Mouse (Mus musculus) neural tube, embryonic 15.5 days (tissue): ENCODE data around the gene Sycp2l. TPM values are rescaled to one million over a fixed set of nuclear protein-coding genes. Genes with fewer than 3 reads are reported as not detected.
"Not testable (repeated sequence)": the region's sequence is repeated elsewhere in the genome, so short reads cannot be mapped to it uniquely, and the experiment has no call there.

Source experiments
- ATAC-seq: fragments of 200-750 bp; cut with Nextera tagmentation; 2 replicates; pipeline ENCODE4 v1.8.0; 2017; ENCODE audit warnings: mild to moderate bottlenecking, moderate TSS enrichment, moderate library complexity; ENCODE audit not compliant: low FRiP score
- H3K27ac ChIP-seq: fragments of 300-500 bp; sonication (generic); replicated peaks from 2 replicates; pipeline ENCODE4 v1.5.1; 2015; ENCODE audit warnings: mild to moderate bottlenecking, inconsistent platforms
- H3K27me3 ChIP-seq: fragments of 300-500 bp; sonication (generic); replicated peaks from 2 replicates; pipeline ENCODE4 v1.6.1; 2015; ENCODE audit warnings: inconsistent platforms
- H3K36me3 ChIP-seq: fragments of 300-500 bp; sonication (generic); 2 replicates; pipeline ENCODE4 v1.6.1; 2015; ENCODE audit warnings: inconsistent platforms
- H3K4me1 ChIP-seq: fragments of 300-500 bp; sonication (generic); 2 replicates; pipeline ENCODE4 v1.6.1; 2015; ENCODE audit warnings: inconsistent platforms
- H3K4me2 ChIP-seq: fragments of 300-500 bp; sonication (generic); 2 replicates; pipeline ENCODE4 v1.6.1; 2015; ENCODE audit warnings: inconsistent platforms, mild to moderate bottlenecking, moderate library complexity
- H3K4me3 ChIP-seq: fragments of 300-500 bp; sonication (generic); replicated peaks from 2 replicates; pipeline ENCODE4 v1.5.1; 2015; ENCODE audit warnings: mild to moderate bottlenecking, inconsistent platforms
- H3K9ac ChIP-seq: fragments of 300-500 bp; sonication (generic); replicated peaks from 2 replicates; pipeline ENCODE4 v1.6.1; 2015; ENCODE audit warnings: mild to moderate bottlenecking, inconsistent platforms
- H3K9me3 ChIP-seq: fragments of 300-500 bp; sonication (generic); replicated peaks from 2 replicates; pipeline ENCODE4 v1.6.1; 2016; ENCODE audit warnings: inconsistent platforms
- WGBS: fragments of 180-500 bp; shearing (Covaris S2); methylation state at CpG from one replicate; pipeline ENCODE4 v1.1.7; 2015; ENCODE audit warnings: mixed read lengths; 5-methylcytosine and 5-hydroxymethylcytosine counted together
- polyA plus RNA-seq: library from polyadenylated mRNA; unstranded; fragments of >200 nt; fragmentation: Nextera tagmentation; extraction: Ambion mirVana; gene quantifications from 2 replicates; pipeline ENCODE4 v1.2.1, GENCODE M21; 2015

Gene Sycp2l
- polyA plus RNA-seq, 1 experiment from 2014 or later = not detected

- H3K9me3 ChIP-seq = no peaks in the 10 kb centered on the region
- no peak for ATAC-seq
- H3K4me2 ChIP-seq = no peak overlapping the region
- no peaks in the 10 kb centered on the region for H3K36me3 ChIP-seq
- H3K4me1 ChIP-seq = no peaks in the 10 kb centered on the region
- no peak overlapping the region for H3K27ac ChIP-seq
- H3K9ac ChIP-seq = no peak overlapping the region
- WGBS = 91% methylated on average over 8 of the region's 8 CpGs
- H3K4me3 ChIP-seq = no peak overlapping the region
- H3K27me3 ChIP-seq = no peaks in the 10 kb centered on the region
These were observed 15.0 kb downstream of the Sycp2l start for GRCm38 (mm10) chr13:41129061-41129460.

GRCm38 (mm10) chr13:41134901-41135300 is 20.8 kb downstream of the Sycp2l start:
- 9% methylated on average over 6 of the region's 6 CpGs for WGBS
- Histone ChIP-seq H3K9ac (no peak overlapping the region), H3K9me3 (no peaks in the 10 kb centered on the region), H3K4me1 (no peaks in the 10 kb centered on the region), H3K27me3 (no peaks in the 10 kb centered on the region), H3K27ac (no peak overlapping the region), H3K4me3 (no peak overlapping the region), H3K4me2 (no peak overlapping the region), H3K36me3 (no peaks in the 10 kb centered on the region)
- no peak for ATAC-seq

- no peaks in the 10 kb centered on the region for H3K36me3 ChIP-seq
These were observed 31.4 kb downstream of the Sycp2l start for GRCm38 (mm10) chr13:41145433-41145970.

GRCm38 (mm10) chr13:41146271-41146670 is 32.2 kb downstream of the Sycp2l start:
- Histone ChIP-seq H3K27ac (no peak overlapping the region), H3K4me3 (no peak overlapping the region), H3K4me1 (no peaks in the 10 kb centered on the region), H3K9ac (no peak overlapping the region), H3K9me3 (no peaks in the 10 kb centered on the region), H3K4me2 (no peak overlapping the region), H3K36me3 (no peaks in the 10 kb centered on the region), H3K27me3 (no peaks in the 10 kb centered on the region)
- ATAC-seq = no peak
- 82% methylated on average over 10 of the region's 10 CpGs for WGBS

More at GRCm38 (mm10) chr13:41145433-41145970, 31.4 kb downstream of the Sycp2l start:
- no peaks in the 10 kb centered on the region for H3K4me1 ChIP-seq
- no peaks in the 10 kb centered on the region for H3K27me3 ChIP-seq
- no peak overlapping the region for H3K4me3 ChIP-seq
- H3K4me2 ChIP-seq = no peak overlapping the region
- 71% methylated on average over 6 of the region's 6 CpGs for WGBS
- no peak overlapping the region for H3K9ac ChIP-seq
- no peak overlapping the region for H3K27ac ChIP-seq
- no peaks in the 10 kb centered on the region for H3K9me3 ChIP-seq
- ATAC-seq = no peak

- Histone ChIP-seq H3K9me3 (no peaks in the 10 kb centered on the region), H3K27me3 (no peaks in the 10 kb centered on the region), H3K36me3 (no peaks in the 10 kb centered on the region), H3K27ac (no peak overlapping the region), H3K4me2 (no peak overlapping the region), H3K4me1 (no peaks in the 10 kb centered on the region), H3K4me3 (no peak overlapping the region), H3K9ac (no peak overlapping the region)
- no peak for ATAC-seq
- WGBS = 87% methylated on average over 11 of the region's 11 CpGs
These were observed 39.0 kb downstream of the Sycp2l start for GRCm38 (mm10) chr13:41153146-41153545.

- Histone ChIP-seq H3K27me3 (no peaks in the 10 kb centered on the region), H3K27ac (no peak overlapping the region), H3K4me3 (no peak overlapping the region), H3K36me3 (no peaks in the 10 kb centered on the region), H3K9ac (no peak overlapping the region), H3K4me2 (no peak overlapping the region), H3K9me3 (no peaks in the 10 kb centered on the region), H3K4me1 (no peaks in the 10 kb centered on the region)
- WGBS = 69% methylated on average over 5 of the region's 5 CpGs
- ATAC-seq = no peak
These were observed 44.3 kb downstream of the Sycp2l start for GRCm38 (mm10) chr13:41158426-41158825.

GRCm38 (mm10) chr13:41187886-41188285 is 73.8 kb downstream of the Sycp2l start:
- no peak for ATAC-seq
- no peaks in the 10 kb centered on the region for H3K4me1 ChIP-seq
- 58% methylated on average over 6 of the region's 6 CpGs for WGBS
- H3K9me3 ChIP-seq = no peaks in the 10 kb centered on the region
- no peak overlapping the region for H3K27ac ChIP-seq
- no peak overlapping the region for H3K9ac ChIP-seq
- H3K4me2 ChIP-seq = no peak overlapping the region
- peaks cover 55% of the 10 kb centered on the region for H3K36me3 ChIP-seq
- H3K27me3 ChIP-seq = no peaks in the 10 kb centered on the region
- no peak overlapping the region for H3K4me3 ChIP-seq

- 72% methylated on average over 3 of the region's 3 CpGs for WGBS
- Histone ChIP-seq H3K4me2 (no peak overlapping the region), H3K4me1 (no peaks in the 10 kb centered on the region), H3K9ac (no peak overlapping the region), H3K9me3 (no peaks in the 10 kb centered on the region), H3K36me3 (peaks cover 21% of the 10 kb centered on the region), H3K4me3 (no peak overlapping the region), H3K27ac (no peak overlapping the region), H3K27me3 (no peaks in the 10 kb centered on the region)
- ATAC-seq = no peak
These were observed 81.7 kb downstream of the Sycp2l start for GRCm38 (mm10) chr13:41195640-41196333.

- H3K9ac ChIP-seq = no peak overlapping the region
- no peak overlapping the region for H3K4me2 ChIP-seq
- no peak overlapping the region for H3K4me3 ChIP-seq
- H3K9me3 ChIP-seq = no peaks in the 10 kb centered on the region
- no peaks in the 10 kb centered on the region for H3K27me3 ChIP-seq
- 63% methylated on average over 2 of the region's 2 CpGs for WGBS
- no peak overlapping the region for H3K27ac ChIP-seq
- peaks cover 30% of the 10 kb centered on the region for H3K4me1 ChIP-seq
- no peak for ATAC-seq
- no peaks in the 10 kb centered on the region for H3K36me3 ChIP-seq
These were observed 86.8 kb downstream of the Sycp2l start for GRCm38 (mm10) chr13:41200861-41201260.

- H3K4me3 ChIP-seq = no peak overlapping the region
- H3K4me2 ChIP-seq = no peak overlapping the region
- peaks cover 30% of the 10 kb centered on the region for H3K4me1 ChIP-seq
- no peaks in the 10 kb centered on the region for H3K27me3 ChIP-seq
- H3K9me3 ChIP-seq = no peaks in the 10 kb centered on the region
- H3K27ac ChIP-seq = no peak overlapping the region
- no peak for ATAC-seq
- no peak overlapping the region for H3K9ac ChIP-seq
- 32% methylated on average over 7 of the region's 7 CpGs for WGBS
- no peaks in the 10 kb centered on the region for H3K36me3 ChIP-seq
These were observed 89.2 kb downstream of the Sycp2l start for GRCm38 (mm10) chr13:41203289-41203688.

GRCm38 (mm10) chr13:41203691-41204090 is 89.6 kb downstream of the Sycp2l start:
- ATAC-seq = 0 out of 2 replicates have a peak, but pooled peaks have one; percentile 26
- H3K4me2 ChIP-seq = no peak overlapping the region

GRCm38 (mm10) chr13:41205568-41205967 is 91.5 kb downstream of the Sycp2l start:
- not testable (repeated sequence) for H3K9me3 ChIP-seq, H3K27ac ChIP-seq, H3K4me2 ChIP-seq, H3K9ac ChIP-seq, H3K4me3 ChIP-seq, ATAC-seq, H3K27me3 ChIP-seq, H3K36me3 ChIP-seq
- H3K4me1 ChIP-seq = peaks cover 30% of the 10 kb centered on the region

More at GRCm38 (mm10) chr13:41203691-41204090, 89.6 kb downstream of the Sycp2l start:
- Histone ChIP-seq H3K27ac (no peak overlapping the region), H3K4me3 (no peak overlapping the region), H3K9me3 (no peaks in the 10 kb centered on the region), H3K36me3 (no peaks in the 10 kb centered on the region), H3K9ac (no peak overlapping the region), H3K4me1 (peaks cover 30% of the 10 kb centered on the region), H3K27me3 (no peaks in the 10 kb centered on the region)
- WGBS = 47% methylated on average over 9 of the region's 9 CpGs
